Mouse (Mus musculus) thymus, postnatal 4 days (tissue): ENCODE measurements around the gene Itk.

Source experiments
- DNase-seq: peaks from one replicate; pipeline ENCODE4 v3.0.0; 2021

Gene Itk

GRCm38 (mm10) chr11:46305881-46306520 lies 83.3 kb downstream of the Itk start:
- DNase-seq = no peak

- peak; percentile 70 for DNase-seq
Measured at GRCm38 (mm10) chr11:46304864-46305710, 84.2 kb downstream of the Itk start.

- peak; percentile 53 for DNase-seq
Measured at GRCm38 (mm10) chr11:46304093-46304492, 85.2 kb downstream of the Itk start.

- DNase-seq = no peak
Measured at GRCm38 (mm10) chr11:46302471-46302870, 86.8 kb downstream of the Itk start.

DNA sequence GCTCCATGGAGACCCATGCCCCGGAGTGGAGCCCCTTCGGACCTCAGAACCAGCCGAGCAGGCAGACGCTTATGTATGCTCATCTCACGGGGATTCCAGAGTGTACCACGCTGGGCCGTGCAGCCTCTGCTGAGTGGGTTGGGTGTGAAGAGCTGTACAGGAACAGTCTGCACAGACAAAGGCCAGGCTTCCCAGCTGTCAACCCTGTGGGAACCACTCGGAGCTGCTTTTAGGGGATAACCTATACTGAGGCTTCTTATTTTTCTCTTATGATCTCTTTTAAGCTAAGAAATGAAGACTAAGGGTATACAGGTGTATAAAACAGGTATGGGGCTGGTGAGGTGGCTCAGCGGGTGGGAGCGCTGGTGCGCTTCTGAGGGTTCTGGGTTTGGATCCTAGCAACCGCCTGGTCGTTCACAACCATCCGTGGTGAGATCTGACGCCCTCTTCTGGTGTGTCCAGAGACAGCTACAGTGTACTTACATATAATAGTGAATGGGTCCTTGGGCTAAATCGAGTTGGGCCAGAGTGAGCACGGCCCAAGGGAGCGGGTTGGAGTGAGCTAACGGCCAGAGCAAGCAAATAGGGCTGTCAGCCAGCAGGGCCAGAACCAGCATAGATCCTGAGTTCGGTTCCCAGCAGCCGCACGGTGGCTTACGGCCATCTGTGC lies 87.6 kb downstream of the Itk start:
- DNase-seq = no peak

DNA sequence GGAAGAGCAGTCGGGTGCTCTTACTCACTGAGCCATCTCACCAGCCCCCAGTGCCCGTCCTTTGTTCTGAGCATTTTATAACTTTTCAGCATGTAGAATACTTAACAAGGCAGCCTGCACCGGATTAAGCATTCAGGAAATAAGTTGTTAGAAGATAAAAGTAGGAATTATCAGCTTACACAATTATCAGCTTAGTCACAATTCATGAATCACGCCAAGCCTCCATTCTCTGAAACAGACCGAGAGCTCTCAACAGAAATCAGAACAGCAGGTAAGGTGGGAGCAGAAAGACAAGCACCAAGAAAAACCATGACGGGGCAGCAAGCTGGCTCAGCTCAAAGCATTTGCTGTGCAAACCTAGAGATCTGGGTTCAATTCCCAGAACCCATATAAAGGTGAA lies 89.4 kb downstream of the Itk start:
- no peak for DNase-seq

- peak; percentile 33 for DNase-seq
Measured at GRCm38 (mm10) chr11:46298889-46299785, 90.2 kb downstream of the Itk start.

GRCm38 (mm10) chr11:46294390-46294789 lies 94.9 kb downstream of the Itk start:
- no peak for DNase-seq

DNA sequence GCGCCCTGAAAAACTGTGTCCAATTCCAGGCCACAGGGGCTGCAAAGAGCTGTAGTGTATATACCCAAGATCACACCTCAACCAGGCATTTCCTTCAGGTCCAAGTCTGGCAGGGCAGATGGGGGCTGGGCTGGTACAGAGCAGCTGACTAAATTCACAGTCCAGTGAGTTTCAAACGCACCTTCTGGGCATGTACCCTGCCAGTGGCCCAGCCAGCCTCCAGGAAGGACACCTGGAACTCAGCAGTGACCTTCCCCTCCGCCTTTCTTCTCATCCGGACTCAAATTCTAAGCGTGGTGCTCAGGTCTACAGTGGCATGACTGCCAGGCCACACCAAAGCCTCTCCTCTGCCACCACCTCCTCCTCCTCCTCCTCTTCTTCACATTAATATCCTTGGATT lies 95.8 kb downstream of the Itk start:
- DNase-seq = no peak

DNA sequence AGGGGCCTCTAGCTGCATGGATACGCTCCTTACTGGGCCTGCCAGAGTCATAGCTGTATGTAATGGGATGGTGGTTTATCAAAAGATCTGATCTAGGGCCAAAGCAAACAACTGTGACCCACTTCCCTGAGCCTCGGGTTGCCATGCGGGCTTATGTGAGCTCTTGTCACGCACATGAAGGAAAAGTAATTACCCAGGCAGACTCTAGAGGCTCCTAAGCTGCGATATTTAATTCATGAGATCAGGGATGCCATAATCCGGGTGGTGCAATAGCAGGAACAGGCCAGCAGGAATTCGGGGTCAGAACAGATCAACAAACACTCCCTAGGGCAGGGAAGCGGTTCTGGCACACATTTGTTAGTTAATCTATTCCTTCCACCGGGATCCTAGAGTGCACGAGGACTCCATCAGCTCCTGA lies 98.3 kb downstream of the Itk start:
- no peak for DNase-seq

DNA sequence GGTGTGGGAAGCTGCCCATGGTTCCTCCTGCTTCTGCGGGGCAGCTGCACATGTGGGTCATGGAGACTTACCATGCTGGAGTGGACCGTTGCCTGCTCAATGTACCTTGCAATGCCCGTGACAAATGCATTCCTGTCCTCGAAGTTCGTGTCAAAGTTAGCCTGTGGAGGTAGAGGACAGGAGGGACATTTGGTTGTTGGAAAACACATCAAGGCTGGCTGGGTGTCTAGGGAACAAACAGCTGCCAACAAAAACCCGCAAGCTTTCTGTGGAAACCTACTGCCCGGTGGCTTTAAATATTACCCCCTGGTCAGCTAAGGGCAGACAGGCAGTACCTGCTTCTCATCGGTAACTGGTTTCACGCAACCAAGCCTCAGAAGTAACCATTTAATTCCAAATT lies 99.8 kb downstream of the Itk start:
- no peak for DNase-seq

- DNase-seq = no peak
Measured at GRCm38 (mm10) chr11:46289022-46289421, 100.3 kb downstream of the Itk start.

- no peak for DNase-seq
Measured at GRCm38 (mm10) chr11:46288091-46288490, 101.2 kb downstream of the Itk start.

DNA sequence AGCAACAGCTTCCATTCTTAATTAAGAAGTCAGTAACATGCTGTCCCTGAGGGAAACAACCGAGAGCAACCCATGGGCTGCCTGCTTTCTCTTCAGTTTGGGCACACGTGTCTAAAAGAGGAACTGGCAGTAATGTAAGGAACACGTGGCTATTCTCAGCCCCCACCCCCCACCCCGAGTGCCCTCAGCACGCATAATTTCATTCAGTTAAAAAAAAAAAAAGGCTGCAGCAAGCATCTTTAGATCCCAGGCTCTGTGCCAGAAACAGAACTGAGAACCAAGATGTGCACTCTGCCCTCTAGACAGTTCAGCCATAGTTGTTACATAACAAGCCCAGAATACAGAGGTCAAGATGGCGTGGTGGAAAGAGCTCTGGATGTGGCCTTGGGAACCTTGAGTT lies 102.5 kb downstream of the Itk start:
- no peak for DNase-seq

DNA sequence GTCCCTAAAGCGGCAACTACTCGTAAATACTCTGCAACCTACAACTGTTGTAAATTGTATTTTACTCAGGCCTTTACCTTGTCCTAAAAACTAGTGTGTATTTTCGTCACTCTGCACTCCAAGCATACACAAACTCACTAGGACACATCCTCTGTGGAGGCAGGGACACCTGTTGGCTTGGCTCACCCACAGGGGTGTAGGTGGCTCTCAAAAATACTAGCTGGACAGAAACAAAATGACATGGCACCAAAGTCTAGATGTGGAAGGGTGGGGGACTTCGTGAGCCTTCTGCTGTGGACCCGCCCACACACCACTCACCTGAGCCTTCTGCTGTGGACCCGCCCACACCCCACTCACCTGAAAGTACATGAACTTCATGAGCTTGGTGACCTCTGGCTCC lies 105.5 kb downstream of the Itk start:
- DNase-seq = no peak

GRCm38 (mm10) chr11:46282612-46283011 lies 106.7 kb downstream of the Itk start:
- DNase-seq = no peak

DNA sequence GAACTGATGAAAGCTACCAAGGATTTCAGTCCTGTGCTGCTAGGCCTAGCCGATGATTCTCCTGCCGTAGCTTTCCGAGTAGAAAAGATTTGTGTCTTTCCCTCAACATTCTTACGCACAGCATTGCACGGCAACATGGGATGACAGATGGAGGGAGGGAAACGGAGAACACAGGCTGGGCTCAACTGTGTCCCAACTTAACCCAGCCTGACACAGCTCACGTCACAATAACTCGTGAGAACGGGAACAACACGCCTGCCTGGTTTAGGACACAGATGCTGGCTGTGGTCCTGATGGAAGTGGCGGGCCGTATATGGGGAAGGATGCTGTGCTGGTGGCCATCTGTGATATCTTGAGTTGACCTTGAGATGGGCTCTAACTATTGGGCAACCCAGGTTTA lies 110.6 kb downstream of the Itk start:
- no peak for DNase-seq

DNA sequence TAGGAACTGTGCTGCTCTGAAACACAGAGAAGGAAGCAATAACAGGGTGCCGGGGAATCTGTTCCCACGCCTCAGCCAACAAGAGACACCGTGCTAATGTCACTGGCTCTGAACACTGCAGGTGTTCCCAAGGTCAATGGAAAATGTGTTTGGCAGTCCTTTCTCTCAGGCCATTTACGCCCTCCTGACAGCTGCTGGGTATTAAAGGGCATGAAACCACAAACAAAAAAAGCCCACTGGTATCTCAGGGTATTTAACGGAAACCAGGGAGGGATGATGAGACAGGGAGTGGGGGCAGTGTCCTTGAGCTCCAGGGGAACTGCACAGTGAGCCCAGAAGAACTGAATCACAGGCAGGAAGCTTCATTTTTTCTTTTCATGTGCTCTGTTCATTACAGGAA lies 111.2 kb downstream of the Itk start:
- DNase-seq = no peak

DNA sequence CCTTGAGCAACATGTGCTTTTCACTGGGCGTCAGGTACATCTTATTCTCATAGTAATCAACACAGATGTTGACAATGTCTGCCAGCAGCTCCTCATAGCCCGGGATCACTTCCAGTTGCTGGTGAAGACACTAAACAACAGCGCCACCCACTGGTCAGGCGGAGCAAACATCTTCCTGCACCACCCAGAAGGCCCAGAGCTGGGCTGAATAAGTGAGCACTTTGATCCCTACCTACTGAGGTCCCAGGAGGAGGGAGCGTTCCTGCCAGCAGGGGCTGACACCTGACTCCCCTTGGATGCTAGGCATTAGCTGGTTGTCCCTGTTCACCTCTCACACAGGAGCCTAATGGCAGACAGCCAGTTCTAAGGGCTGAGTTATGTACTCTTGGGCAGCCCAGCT lies 112.5 kb downstream of the Itk start:
- peak; percentile 86 for DNase-seq

DNA sequence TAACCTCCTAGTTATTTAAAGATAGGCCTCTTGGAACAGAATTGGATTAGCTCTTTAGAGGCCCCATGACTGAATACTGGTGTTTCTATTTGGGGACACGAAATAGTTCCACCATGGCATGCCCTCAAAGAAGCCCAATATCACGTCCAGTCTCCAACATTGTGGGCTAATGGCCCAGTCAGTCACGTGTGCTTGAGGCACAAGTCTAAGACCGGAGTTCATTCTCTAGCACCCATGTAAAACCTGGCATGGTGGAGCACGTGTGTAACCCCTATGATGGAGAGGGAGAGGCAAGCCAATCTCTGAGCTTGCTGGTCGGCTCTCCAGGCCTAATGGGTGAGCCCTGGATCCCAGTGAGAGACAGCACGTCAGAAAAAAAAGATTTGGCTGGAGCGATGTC lies 113.1 kb downstream of the Itk start:
- DNase-seq = no peak

- peak; percentile 96 for DNase-seq
Measured at GRCm38 (mm10) chr11:46275302-46275701, 114.0 kb downstream of the Itk start.
